Mouse (Mus musculus) testis, adult 10 weeks (tissue): Measurements from ENCODE around the gene Ush1c. TPM values are rescaled to one million over a fixed set of nuclear protein-coding genes. Genes with fewer than 3 reads are reported as not detected.

Experiments
- polyA plus RNA-seq: library from polyadenylated mRNA; stranded (reverse); fragments of 350-450 nt; fragmentation: Illumina TruSeq; extraction: RNeasy Lipid Tissue Mini Kit (QIAGEN cat#74804); gene quantifications from one replicate; pipeline ENCODE4 v1.2.3, GENCODE M21; 2014; ENCODE audit warnings: low read depth, low replicate concordance

The Ush1c gene
- polyA plus RNA-seq = 0.13 TPM

DNA sequence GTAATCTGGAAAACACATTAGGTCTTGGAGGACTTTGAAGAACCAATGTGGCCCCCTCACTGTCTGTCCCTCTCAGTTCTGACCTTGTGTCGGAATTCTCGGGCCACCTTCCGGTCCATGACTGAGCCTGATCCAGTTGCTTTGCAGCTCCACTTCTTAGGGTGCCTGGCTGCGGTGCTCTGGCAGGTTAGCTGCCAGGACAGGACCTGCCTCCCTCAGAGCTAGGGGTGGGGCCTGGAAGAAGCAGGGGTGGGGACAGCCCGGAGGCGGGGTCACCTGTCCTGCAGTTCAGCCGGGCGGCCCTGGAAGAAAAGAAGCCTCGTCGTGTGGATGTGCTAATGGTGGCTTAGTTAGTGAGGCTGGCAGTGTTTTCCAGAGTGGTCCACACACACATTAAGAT, at the start of gene Ush1c:
Gene Ush1c (minus strand): TSS at position 158 of the 400 bp plus-strand sequence.

DNA sequence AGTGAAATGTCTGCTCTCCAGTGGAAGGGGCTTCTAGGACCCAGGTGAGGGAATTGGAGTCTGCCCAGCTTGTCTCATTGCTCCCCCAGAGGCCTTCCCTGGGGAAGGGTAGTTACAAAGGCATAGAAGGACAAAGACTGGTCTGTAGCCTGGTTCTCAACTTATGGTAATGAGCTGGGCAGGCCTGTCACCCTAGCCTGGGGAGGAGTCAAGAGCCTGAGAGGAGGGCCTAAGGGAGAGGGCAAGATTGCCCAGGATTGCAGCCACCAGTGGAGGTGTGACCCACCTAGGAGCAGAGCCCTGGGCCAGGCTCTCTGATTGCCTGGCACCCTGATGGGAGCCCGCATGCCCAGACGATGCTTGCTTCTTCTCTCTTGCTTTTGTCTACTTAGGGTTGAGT, 2.4 kb upstream of the Ush1c start, which contains the start of gene Otog:
Gene Otog (plus strand): TSS at position 292 of the 400 bp plus-strand sequence.

DNA sequence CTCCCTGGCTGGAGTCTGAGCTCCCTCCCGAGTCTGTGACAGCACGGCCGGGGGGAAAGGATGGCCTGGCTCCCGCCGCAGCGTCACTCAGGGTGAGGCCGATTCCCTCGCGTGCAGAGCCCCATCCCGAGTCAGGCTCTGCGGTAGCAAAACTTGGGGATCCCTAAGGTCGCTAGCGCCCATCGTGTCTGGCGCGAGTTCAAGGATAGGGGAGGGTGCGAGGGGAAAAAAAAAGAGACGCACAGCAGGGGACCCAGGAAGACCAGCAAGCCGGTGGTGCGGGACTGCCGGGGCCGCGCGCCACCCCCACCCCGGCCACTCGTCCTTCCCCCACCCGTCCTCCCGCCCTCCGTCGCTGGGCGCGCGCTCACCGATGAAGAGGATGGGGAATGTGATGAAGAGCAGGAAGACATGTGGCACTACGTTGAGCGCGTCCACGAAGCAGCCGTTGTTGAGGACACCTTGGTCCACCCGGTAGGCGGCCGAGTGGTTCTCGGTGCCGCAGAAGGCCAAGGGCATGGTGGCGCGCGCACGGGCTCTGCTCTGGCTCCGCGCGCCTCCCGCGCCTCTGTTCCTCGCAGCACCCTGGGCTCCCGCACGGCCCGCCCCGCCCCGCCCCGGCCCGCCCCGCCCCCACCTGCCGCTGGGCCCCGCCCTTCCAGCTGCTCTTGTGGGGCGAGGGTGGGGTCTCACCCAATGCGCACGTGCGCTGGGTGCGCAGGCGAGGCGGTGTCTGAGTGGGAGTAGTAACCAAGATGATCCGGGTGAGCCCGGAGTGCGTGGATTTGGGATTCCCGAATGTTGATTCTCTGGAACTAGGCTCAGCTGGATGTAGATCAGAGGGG, 58.6 kb downstream of the Ush1c start, which contains the start of gene Abcc8:
Gene Abcc8 (minus strand): TSS at position 603 of the 845 bp plus-strand sequence.

Other genes starting within 250 kb of the Ush1c start
- gene Abcc6, start 208.2 kb downstream of the Ush1c start, polyA plus RNA-seq = not detected
- 6.3 TPM for gene Nomo1, start 204.8 kb downstream of the Ush1c start, polyA plus RNA-seq
- gene Kcnj11, start 137.7 kb downstream of the Ush1c start, polyA plus RNA-seq = 0.25 TPM
- gene Abcc8, start 58.5 kb downstream of the Ush1c start, polyA plus RNA-seq = not detected
- not detected for gene Otog, start 2.5 kb upstream of the Ush1c start, polyA plus RNA-seq
- gene Myod1, start 138.0 kb upstream of the Ush1c start, polyA plus RNA-seq = not detected
- gene Kcnc1, start 158.0 kb upstream of the Ush1c start, polyA plus RNA-seq = 0.14 TPM